Mouse (Mus musculus) thymus, adult 18-20 months (tissue): ENCODE measurements around the gene Cr1l.

Experiments
- DNase-seq, 2 experiments: peaks; one replicate each; pipeline ENCODE4 v3.0.0; 2022; ENCODE audit warnings: mixed read lengths in 2 of 2

Gene Cr1l

DNA sequence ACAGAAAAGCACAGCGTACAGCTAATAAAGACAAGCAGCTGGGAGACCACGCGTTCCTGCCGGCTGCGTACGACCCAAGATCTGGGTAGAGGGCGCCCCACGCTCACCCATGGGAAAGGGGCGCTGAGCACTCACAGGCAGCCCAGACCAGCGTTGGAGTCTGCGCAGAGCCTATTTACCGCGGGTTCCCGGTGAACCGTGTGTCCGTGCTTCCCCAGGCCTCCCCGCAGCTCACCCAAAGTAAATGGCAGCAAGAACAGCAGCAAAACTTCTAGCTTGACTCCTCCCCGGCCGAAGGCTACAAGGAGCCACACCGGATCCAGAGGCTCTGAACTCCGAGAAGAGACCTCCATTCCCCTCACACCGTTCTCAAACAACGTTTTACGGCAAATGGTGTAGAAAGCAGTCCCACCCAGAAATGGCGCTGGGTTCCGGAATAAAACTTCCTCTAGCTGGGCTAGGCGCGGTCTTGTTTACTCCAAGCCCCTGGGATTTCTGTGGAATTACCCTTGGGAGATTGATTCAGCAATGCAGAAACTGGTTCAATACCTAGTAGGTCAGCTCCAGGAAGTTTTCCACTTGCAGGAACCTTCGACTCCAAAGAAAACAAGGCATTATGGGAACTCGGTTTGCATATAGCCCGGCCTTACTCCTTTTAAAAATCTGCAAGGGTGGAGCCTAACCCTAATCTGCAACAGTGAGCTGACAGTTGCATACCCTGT lies at the start of gene Cr1l:
Gene Cr1l, minus strand, starts transcription at position 634 of the 722 bp plus-strand sequence.
- peak; percentile 87 for DNase-seq

DNA sequence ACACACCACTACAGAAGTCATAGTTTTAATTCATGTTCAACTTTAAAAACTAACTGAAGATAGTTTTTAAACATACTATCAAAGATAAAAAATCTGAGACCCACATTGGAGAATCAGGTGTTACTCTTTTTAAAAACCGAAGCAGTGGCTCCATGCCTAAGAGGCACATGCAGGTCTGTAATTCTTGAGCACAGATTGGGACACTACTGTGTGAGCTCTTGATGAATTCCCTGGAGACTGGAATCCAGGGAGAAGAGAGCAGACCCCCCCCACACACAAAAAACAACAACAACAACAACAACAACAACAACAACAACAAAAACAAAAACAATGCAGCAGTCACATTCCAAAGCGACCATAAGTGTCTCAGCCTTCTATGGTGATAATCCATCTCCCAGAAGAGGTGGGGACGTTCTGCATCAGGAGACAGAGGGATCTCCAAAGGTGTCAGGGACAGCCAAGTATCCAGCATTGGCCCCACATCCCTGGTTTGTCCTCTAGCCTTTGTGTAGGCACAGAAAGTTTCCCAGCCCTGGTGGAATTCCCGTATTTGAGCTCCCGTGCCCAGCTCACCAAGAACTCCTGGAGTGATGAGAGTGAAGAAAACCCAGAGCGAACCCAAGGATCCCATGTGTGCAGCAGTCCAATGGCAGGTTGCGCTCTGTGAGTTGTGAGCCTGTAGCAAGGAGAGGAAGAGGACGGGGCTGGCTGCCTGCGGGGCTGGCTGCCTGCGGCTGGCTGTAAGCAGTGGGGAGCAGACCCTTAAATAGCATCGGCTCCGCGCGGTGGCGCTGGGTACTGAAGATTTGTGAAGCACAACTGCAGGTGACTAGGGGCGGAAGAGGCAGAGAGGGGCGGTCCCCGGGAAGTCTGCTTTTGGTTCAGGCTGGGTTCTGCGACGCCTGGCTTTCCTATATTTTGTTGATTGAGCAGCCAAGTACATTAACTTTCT lies 44.9 kb upstream of the Cr1l start, which contains the start of gene Cr2:
Gene Cr2, minus strand, starts transcription at position 737 of the 952 bp plus-strand sequence.
- peak; percentile 73 to 76 for DNase-seq

DNA sequence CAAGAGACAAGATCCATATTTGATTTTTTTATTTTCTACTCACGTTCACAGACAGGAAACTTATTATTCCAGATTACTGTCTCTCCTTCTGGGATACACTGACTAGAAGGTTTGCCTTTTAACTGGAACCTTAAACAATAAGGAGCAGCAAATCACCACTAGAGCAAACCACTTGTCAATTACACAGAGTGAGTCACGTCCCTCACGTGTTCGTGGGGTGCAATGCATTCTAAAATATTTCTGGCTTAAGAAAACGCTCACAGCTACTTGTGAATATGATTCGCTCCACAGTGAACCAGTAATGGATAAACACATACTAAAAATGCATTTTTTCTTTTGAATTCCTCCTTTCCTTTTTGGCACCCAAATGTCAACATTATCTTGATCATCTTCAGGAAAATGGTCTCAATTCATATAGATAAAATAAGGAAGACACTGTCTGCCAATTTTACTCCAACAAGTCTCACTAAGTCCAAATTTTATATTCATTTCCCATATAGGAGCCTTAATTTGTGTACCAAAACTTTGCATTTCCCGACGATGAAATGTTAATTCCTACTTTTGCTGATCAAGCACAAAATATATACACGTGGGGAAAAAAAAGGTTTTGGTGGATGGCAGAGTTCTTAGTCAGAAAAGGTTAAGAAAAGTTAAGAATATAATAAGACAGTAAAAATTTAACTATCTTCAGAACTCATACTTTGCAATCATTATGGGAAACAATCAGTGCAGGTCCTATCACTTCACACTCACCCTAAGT lies 33.8 kb upstream of the Cr1l start:
- no peak for DNase-seq

GRCm38 (mm10) chr1:195132070-195132469 lies 684 bp upstream of the Cr1l start:
- DNase-seq: no peak

- DNase-seq: no peak
Measured at GRCm38 (mm10) chr1:195131675-195132015, 259 bp upstream of the Cr1l start.

DNA sequence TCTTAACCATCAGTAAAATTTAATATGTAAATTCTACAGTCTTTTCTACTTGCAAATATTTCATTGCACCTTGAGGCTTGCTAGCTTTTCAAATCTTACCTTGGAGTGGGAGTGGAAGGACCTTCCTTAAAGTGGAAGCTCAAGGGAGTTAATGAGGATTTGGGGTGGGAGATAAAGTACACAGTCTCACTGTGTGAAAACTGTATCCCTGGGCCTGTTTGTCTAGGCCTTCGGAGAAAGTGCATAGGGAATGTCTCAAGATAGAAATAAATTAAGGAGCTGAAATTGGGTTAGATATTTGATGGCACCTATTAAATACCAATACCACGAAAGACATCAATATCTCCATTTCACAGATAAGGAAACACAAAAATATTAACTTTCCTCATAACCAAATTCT lies 907 bp downstream of the Cr1l start:
- DNase-seq: no peak

DNA sequence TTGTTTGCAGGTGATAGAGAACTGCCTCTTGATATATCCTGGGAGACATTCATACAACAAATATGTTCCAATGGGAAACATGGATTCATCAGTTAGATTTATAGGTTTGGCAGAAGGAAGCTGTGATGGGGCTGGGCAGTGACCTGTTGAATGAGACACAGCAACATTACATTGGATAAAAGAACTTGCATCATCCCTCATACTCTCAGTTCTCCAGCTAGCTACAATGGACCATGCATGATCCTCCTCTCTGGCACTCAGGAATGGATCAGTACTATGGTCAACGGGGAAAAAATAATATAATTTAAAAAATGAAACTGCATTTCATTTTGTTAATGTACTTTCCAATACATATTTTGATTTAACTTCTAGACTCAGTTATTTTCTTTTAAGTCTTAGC lies 1.5 kb downstream of the Cr1l start:
- no peak for DNase-seq

- DNase-seq: no peak
Measured at GRCm38 (mm10) chr1:195114414-195114813, 17.0 kb downstream of the Cr1l start.

GRCm38 (mm10) chr1:195113621-195114020 lies 17.8 kb downstream of the Cr1l start:
- DNase-seq: no peak

DNA sequence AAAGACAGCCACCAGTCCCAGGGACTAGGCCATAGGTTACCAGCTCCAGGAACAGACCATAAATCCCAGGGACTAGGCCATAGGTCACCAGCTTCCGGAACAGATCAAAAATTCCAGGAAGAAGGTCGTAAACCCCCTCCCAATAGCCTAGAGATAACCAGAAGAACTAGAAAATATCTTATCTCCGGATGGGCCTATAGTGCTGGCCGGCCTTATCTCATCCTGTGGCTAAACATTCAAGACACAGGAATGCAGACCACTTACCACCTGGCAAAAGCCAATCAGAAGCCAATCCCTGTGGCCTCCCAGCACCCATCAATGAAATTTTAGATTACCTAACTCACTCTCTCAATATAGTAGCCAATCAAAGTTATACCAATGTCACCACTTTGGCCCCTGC lies 30.7 kb downstream of the Cr1l start:
- DNase-seq: no peak

DNA sequence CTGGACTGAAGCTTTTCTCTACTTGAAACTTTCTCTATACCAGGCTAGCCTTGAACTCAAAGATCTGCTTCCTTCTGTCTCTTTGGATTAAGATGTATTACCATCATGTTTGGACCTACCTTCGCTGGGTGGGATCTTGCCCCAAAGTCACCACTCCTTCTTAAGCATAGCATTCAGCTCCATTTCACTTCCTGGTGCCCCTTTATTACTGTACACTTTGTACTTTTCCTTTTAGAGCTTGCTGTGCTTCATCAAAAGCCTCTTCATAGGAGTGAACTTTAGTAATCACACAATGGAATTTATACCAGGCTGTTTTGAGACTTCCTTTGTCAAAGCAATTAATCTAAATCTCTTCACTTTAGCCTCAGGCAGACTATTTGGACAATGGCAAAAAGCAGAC lies 33.4 kb downstream of the Cr1l start:
- no peak for DNase-seq

- DNase-seq: peak; percentile 60 to 67
Measured at GRCm38 (mm10) chr1:195092220-195092720, 39.1 kb downstream of the Cr1l start, which contains the start of gene Cd46. Gene Cd46, minus strand, starts transcription at chr1:195092249.

DNA sequence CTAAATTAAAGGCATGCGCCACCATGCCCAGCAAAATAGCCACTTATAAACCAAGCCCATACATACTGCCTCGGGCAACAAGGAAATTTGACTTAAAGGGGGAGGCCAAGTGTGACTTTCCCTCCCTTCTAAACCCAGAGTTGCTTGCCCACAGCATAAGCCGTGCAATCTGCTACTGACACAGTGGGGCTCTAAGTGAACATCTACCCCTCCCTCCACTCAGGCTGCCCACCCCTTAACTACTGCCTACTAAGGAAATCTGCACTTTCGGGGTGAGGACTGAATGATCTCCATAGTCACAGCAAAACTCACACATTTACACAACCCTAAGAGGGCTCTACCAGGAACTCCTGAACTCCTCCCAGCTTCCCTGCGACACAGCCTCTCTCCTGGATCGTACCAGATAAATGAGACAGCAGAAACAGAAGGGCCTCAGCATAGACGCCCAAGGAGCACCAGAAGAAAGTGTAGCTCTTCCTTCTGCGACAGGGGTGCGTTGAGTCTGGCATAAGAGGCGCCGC lies 39.6 kb downstream of the Cr1l start:
- DNase-seq: no peak

DNA sequence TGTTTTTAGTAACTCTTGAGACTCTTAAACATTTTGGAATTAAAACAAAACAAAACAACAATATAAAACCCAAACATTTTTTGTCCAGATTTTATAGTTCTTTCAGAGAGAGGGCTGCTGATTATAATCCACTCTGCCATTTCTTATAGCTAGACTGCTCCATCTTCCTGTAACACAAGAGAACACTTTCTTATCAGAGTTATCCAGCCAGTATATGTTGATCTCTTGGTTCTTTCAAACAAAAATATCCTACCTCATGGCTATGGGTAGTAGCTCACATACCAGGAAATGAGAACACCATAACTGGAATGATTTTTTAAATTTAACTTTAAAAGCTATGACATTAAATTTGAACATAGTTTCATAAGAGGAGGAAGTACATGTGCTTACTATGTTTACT lies 49.2 kb downstream of the Cr1l start:
- DNase-seq: no peak
